Mouse (Mus musculus) heart, embryonic 15.5 days (tissue): ENCODE measurements around the gene Spata2. TPM values are rescaled to one million over a fixed set of nuclear protein-coding genes. Genes with fewer than 3 reads are reported as not detected.

Experiments
- ATAC-seq: fragments of 200-750 bp; cut with Nextera tagmentation; replicated peaks from 2 replicates; pipeline ENCODE4 v1.8.0; 2017; ENCODE audit warnings: low read depth, moderate TSS enrichment; ENCODE audit not compliant: insufficient number of reproducible peaks, insufficient read depth, low FRiP score
- H3K27ac ChIP-seq: fragments of 300-500 bp; sonication (generic); 2 replicates; pipeline ENCODE4 v1.5.1; 2015; ENCODE audit warnings: mild to moderate bottlenecking, inconsistent platforms
- H3K27me3 ChIP-seq: fragments of 300-500 bp; sonication (generic); 2 replicates; pipeline ENCODE4 v1.6.1; 2015; ENCODE audit warnings: inconsistent platforms
- H3K36me3 ChIP-seq: fragments of 300-500 bp; sonication (generic); 2 replicates; pipeline ENCODE4 v1.6.1; 2015; ENCODE audit warnings: mild to moderate bottlenecking, inconsistent platforms
- H3K4me1 ChIP-seq: fragments of 300-500 bp; sonication (generic); replicated peaks from 2 replicates; pipeline ENCODE4 v1.6.1; 2015; ENCODE audit warnings: inconsistent platforms
- H3K4me2 ChIP-seq: fragments of 300-500 bp; sonication (generic); 2 replicates; pipeline ENCODE4 v1.6.1; 2015; ENCODE audit warnings: inconsistent platforms, mild to moderate bottlenecking, moderate library complexity
- H3K4me3 ChIP-seq: fragments of 300-500 bp; sonication (generic); 2 replicates; pipeline ENCODE4 v1.5.1; 2015; ENCODE audit warnings: mild to moderate bottlenecking, inconsistent platforms
- H3K9ac ChIP-seq: fragments of 300-500 bp; sonication (generic); 2 replicates; pipeline ENCODE4 v1.6.1; 2015; ENCODE audit warnings: mild to moderate bottlenecking, inconsistent platforms
- H3K9me3 ChIP-seq: fragments of 300-500 bp; sonication (generic); replicated peaks from 2 replicates; pipeline ENCODE4 v1.6.1; 2016; ENCODE audit warnings: inconsistent platforms
- WGBS: fragments of 180-500 bp; shearing (Covaris S2); methylation state at CpG from one replicate; pipeline ENCODE4 v1.1.7; 2015; ENCODE audit warnings: mixed read lengths; 5-methylcytosine and 5-hydroxymethylcytosine counted together
- polyA plus RNA-seq: library from polyadenylated mRNA; unstranded; fragments of >200 nt; fragmentation: Nextera tagmentation; extraction: Ambion mirVana; gene quantifications from 2 replicates; pipeline ENCODE4 v1.2.1, GENCODE M21; 2015

Spata2 gene
- 13.8 and 14.9 TPM in 2 replicates for polyA plus RNA-seq

- Histone ChIP-seq H3K9ac (peak within 1 kb of the TSS; percentile 94), H3K4me3 (peak within 1 kb of the TSS; percentile 99), H3K4me1 (peaks cover 32% of the 10 kb centered on the region), H3K9me3 (no peaks in the 10 kb centered on the region), H3K4me2 (peak within 1 kb of the TSS; percentile 88), H3K36me3 (no peaks in the 10 kb centered on the region), H3K27ac (peak within 1 kb of the TSS; percentile 96), H3K27me3 (no peaks in the 10 kb centered on the region)
- ATAC-seq = peak; percentile 79
- 2% methylated on average over 63 of the region's 63 CpGs for WGBS
Observed at GRCm38 (mm10) chr2:167492713-167493636, at the start of gene Spata2. Spata2 (minus strand) TSS chr2:167492887.

GRCm38 (mm10) chr2:167542361-167542760 is 49.7 kb upstream of the Spata2 start:
- no peak for ATAC-seq
- Histone ChIP-seq H3K9ac (no peak overlapping the region), H3K27ac (peak overlapping the region; percentile 90), H3K27me3 (no peaks in the 10 kb centered on the region; the same call in 1 of the 2 replicates), H3K9me3 (no peaks in the 10 kb centered on the region), H3K36me3 (no peaks in the 10 kb centered on the region), H3K4me3 (peak overlapping the region; percentile 65; the same call in 1 of the 2 replicates), H3K4me2 (peak overlapping the region; percentile 95; the same call in 1 of the 2 replicates), H3K4me1 (peaks cover 60% of the 10 kb centered on the region)
- 78% methylated on average over 4 of the region's 4 CpGs for WGBS

- H3K36me3 ChIP-seq = no peaks in the 10 kb centered on the region
Observed at GRCm38 (mm10) chr2:167541761-167542160, 49.1 kb upstream of the Spata2 start.

GRCm38 (mm10) chr2:167541324-167541723 is 48.6 kb upstream of the Spata2 start:
- Histone ChIP-seq H3K27me3 (peaks cover 10% of the 10 kb centered on the region), H3K4me2 (peak overlapping the region; percentile 95), H3K36me3 (no peaks in the 10 kb centered on the region), H3K9me3 (no peaks in the 10 kb centered on the region), H3K4me3 (peak overlapping the region; percentile 65), H3K27ac (peak overlapping the region; percentile 90), H3K4me1 (peaks cover 64% of the 10 kb centered on the region), H3K9ac (0 out of 2 replicates have a peak overlapping the region, but pooled peaks have one; percentile 11)
- 40% methylated on average over 6 of the region's 6 CpGs for WGBS
- no peak for ATAC-seq

More at GRCm38 (mm10) chr2:167541761-167542160, 49.1 kb upstream of the Spata2 start:
- Histone ChIP-seq H3K4me2 (peak overlapping the region; percentile 95), H3K27me3 (peaks cover 6% of the 10 kb centered on the region), H3K9ac (0 out of 2 replicates have a peak overlapping the region, but pooled peaks have one; percentile 11), H3K4me3 (peak overlapping the region; percentile 65), H3K9me3 (no peaks in the 10 kb centered on the region), H3K27ac (peak overlapping the region; percentile 90), H3K4me1 (peaks cover 64% of the 10 kb centered on the region)
- ATAC-seq = no peak
- 78% methylated on average over 12 of the region's 12 CpGs for WGBS

GRCm38 (mm10) chr2:167540477-167541110 is 47.9 kb upstream of the Spata2 start:
- H3K27me3 ChIP-seq = peaks cover 14% of the 10 kb centered on the region
- H3K9me3 ChIP-seq = no peaks in the 10 kb centered on the region
- peaks cover 64% of the 10 kb centered on the region for H3K4me1 ChIP-seq
- peak overlapping the region; percentile 95 for H3K4me2 ChIP-seq
- peak overlapping the region; percentile 90 for H3K27ac ChIP-seq
- H3K9ac ChIP-seq = peak overlapping the region; percentile 63
- peak overlapping the region; percentile 65 for H3K4me3 ChIP-seq
- H3K36me3 ChIP-seq = no peaks in the 10 kb centered on the region
- ATAC-seq = no peak
- WGBS = 40% methylated on average over 12 of the region's 12 CpGs

- Histone ChIP-seq H3K4me3 (peak overlapping the region; percentile 65), H3K27ac (peak overlapping the region; percentile 48), H3K27me3 (peaks cover 14% of the 10 kb centered on the region), H3K36me3 (no peaks in the 10 kb centered on the region), H3K4me1 (peaks cover 64% of the 10 kb centered on the region), H3K4me2 (peak overlapping the region; percentile 95), H3K9me3 (no peaks in the 10 kb centered on the region), H3K9ac (peak overlapping the region; percentile 63)
- WGBS = 41% methylated on average over 14 of the region's 14 CpGs
- ATAC-seq = no peak
Observed at GRCm38 (mm10) chr2:167539536-167540476, 47.1 kb upstream of the Spata2 start.

GRCm38 (mm10) chr2:167538671-167539306 is 46.1 kb upstream of the Spata2 start:
- Histone ChIP-seq H3K4me1 (peaks cover 54% of the 10 kb centered on the region), H3K4me2 (peak overlapping the region; percentile 95), H3K27me3 (peaks cover 14% of the 10 kb centered on the region), H3K9ac (peak overlapping the region; percentile 63), H3K9me3 (no peaks in the 10 kb centered on the region), H3K36me3 (no peaks in the 10 kb centered on the region), H3K4me3 (peak overlapping the region; percentile 65), H3K27ac (peak overlapping the region; percentile 48)
- no peak for ATAC-seq
- WGBS = 32% methylated on average over 34 of the region's 34 CpGs

GRCm38 (mm10) chr2:167537476-167538297 is 45.0 kb upstream of the Spata2 start, which contains the start of gene Snai1:
Snai1 (plus strand) TSS chr2:167538195.
- Histone ChIP-seq H3K27ac (peak within 1 kb of the TSS; percentile 48), H3K9ac (peak within 1 kb of the TSS; percentile 63), H3K27me3 (peaks cover 18% of the 10 kb centered on the region), H3K4me3 (peak within 1 kb of the TSS; percentile 65), H3K4me1 (peaks cover 42% of the 10 kb centered on the region), H3K9me3 (no peaks in the 10 kb centered on the region), H3K4me2 (peak within 1 kb of the TSS; percentile 95), H3K36me3 (no peaks in the 10 kb centered on the region)
- ATAC-seq = peak; percentile 94
- under 1% methylated on average over 58 of the region's 58 CpGs for WGBS

- Histone ChIP-seq H3K27ac (no peak overlapping the region), H3K4me2 (no peak overlapping the region), H3K4me3 (no peak overlapping the region), H3K4me1 (peaks cover 33% of the 10 kb centered on the region), H3K9ac (no peak overlapping the region), H3K27me3 (peaks cover 18% of the 10 kb centered on the region), H3K9me3 (no peaks in the 10 kb centered on the region), H3K36me3 (no peaks in the 10 kb centered on the region)
- ATAC-seq = no peak
- 45% methylated on average over 10 of the region's 10 CpGs for WGBS
Observed at GRCm38 (mm10) chr2:167536320-167536945, 43.7 kb upstream of the Spata2 start.
